Mouse (Mus musculus): ENCODE measurements around the gene Agap1.

- TF ChIP-seq CTCF (IDR thresholded peaks at IDR 0.05; ENCODE audit: control insufficient read depth, insufficient read depth, low read length) (no peak), POLR2A (IDR thresholded peaks at IDR 0.05; ENCODE audit: borderline replicate concordance, control insufficient read depth, low read depth, low read length) (no peak)
Observed at GRCm38 (mm10) chr1:89780675-89781074, 326.1 kb downstream of the Agap1 start.

All from bone marrow, adult 2 months (tissue).